Mouse (Mus musculus): ENCODE measurements around the gene Zdhhc17. TPM values are rescaled to one million over a fixed set of nuclear protein-coding genes. Genes with fewer than 3 reads are reported as not detected.

The Zdhhc17 gene
- polyA plus RNA-seq (2015; fragmentation: Nextera tagmentation; extraction: Ambion mirVana) = 32.9 and 33.5 TPM in 2 replicates

- Histone ChIP-seq H3K27me3 (no peaks in the 10 kb centered on the region), H3K36me3 (no peaks in the 10 kb centered on the region), H3K4me1 (peaks cover 15% of the 10 kb centered on the region), H3K9me3 (no peaks in the 10 kb centered on the region), H3K4me3 (peak within 1 kb of the TSS; percentile 82), H3K9ac (peak within 1 kb of the TSS; percentile 98), H3K27ac (peak within 1 kb of the TSS; percentile 99), H3K4me2 (replicated peaks) (peak within 1 kb of the TSS; percentile 86)
- under 1% methylated on average over 92 of the region's 112 CpGs for WGBS
- peak; percentile 92 for ATAC-seq (ENCODE audit: low FRiP score, low read depth)
These were observed at the start of gene Zdhhc17 for GRCm38 (mm10) chr10:111009641-111010479. TSS of gene Zdhhc17 (minus strand) at chr10:111010140.

- peak; percentile 45; the same call in 1 of the 2 replicates for ATAC-seq (ENCODE audit: low FRiP score, low read depth)
- Histone ChIP-seq H3K4me2 (replicated peaks) (no peak overlapping the region), H3K27me3 (no peaks in the 10 kb centered on the region), H3K9ac (no peak overlapping the region), H3K4me3 (no peak overlapping the region), H3K27ac (no peak overlapping the region), H3K9me3 (no peaks in the 10 kb centered on the region), H3K36me3 (no peaks in the 10 kb centered on the region), H3K4me1 (no peaks in the 10 kb centered on the region)
- WGBS = 39% methylated on average over 4 of the region's 4 CpGs
These were observed 45.8 kb upstream of the Zdhhc17 start for GRCm38 (mm10) chr10:111055770-111056169.

- H3K9ac ChIP-seq = no peak overlapping the region
- H3K4me2 ChIP-seq (replicated peaks) = no peak overlapping the region
- no peaks in the 10 kb centered on the region for H3K4me1 ChIP-seq
- H3K36me3 ChIP-seq = no peaks in the 10 kb centered on the region
- WGBS = 69% methylated on average over 3 of the region's 3 CpGs
- H3K4me3 ChIP-seq = no peak overlapping the region
- no peaks in the 10 kb centered on the region for H3K9me3 ChIP-seq
- no peak overlapping the region for H3K27ac ChIP-seq
- H3K27me3 ChIP-seq = no peaks in the 10 kb centered on the region
- no peak for ATAC-seq (ENCODE audit: low FRiP score, low read depth)
These were observed 41.7 kb upstream of the Zdhhc17 start for GRCm38 (mm10) chr10:111051606-111052005.

GRCm38 (mm10) chr10:111050511-111050910 lies 40.6 kb upstream of the Zdhhc17 start:
- Histone ChIP-seq H3K36me3 (no peaks in the 10 kb centered on the region), H3K9me3 (no peaks in the 10 kb centered on the region), H3K4me2 (replicated peaks) (no peak overlapping the region), H3K9ac (no peak overlapping the region), H3K4me3 (no peak overlapping the region), H3K27me3 (no peaks in the 10 kb centered on the region), H3K4me1 (no peaks in the 10 kb centered on the region), H3K27ac (no peak overlapping the region)
- no peak for ATAC-seq (ENCODE audit: low FRiP score, low read depth)
- 77% methylated on average over 4 of the region's 4 CpGs for WGBS

- Histone ChIP-seq H3K9me3 (no peaks in the 10 kb centered on the region), H3K36me3 (no peaks in the 10 kb centered on the region), H3K4me2 (replicated peaks) (no peak overlapping the region), H3K4me3 (no peak overlapping the region), H3K4me1 (no peaks in the 10 kb centered on the region), H3K27ac (no peak overlapping the region), H3K27me3 (no peaks in the 10 kb centered on the region), H3K9ac (no peak overlapping the region)
- WGBS = 78% methylated on average over 3 of the region's 3 CpGs
- no peak for ATAC-seq (ENCODE audit: low FRiP score, low read depth)
These were observed 40.1 kb upstream of the Zdhhc17 start for GRCm38 (mm10) chr10:111050061-111050460.

GRCm38 (mm10) chr10:111047895-111048294 lies 38.0 kb upstream of the Zdhhc17 start:
- WGBS = 86% methylated on average over 7 of the region's 7 CpGs
- H3K4me3 ChIP-seq = no peak overlapping the region

GRCm38 (mm10) chr10:111040078-111040656 lies 30.2 kb upstream of the Zdhhc17 start:
- WGBS = 78% methylated on average over 7 of the region's 7 CpGs
- no peaks in the 10 kb centered on the region for H3K36me3 ChIP-seq
- H3K9ac ChIP-seq = no peak overlapping the region
- no peaks in the 10 kb centered on the region for H3K27me3 ChIP-seq
- no peaks in the 10 kb centered on the region for H3K4me1 ChIP-seq
- ATAC-seq (ENCODE audit: low FRiP score, low read depth) = no peak
- H3K9me3 ChIP-seq = peaks cover 11% of the 10 kb centered on the region
- no peak overlapping the region for H3K27ac ChIP-seq
- H3K4me2 ChIP-seq (replicated peaks) = no peak overlapping the region
- H3K4me3 ChIP-seq = no peak overlapping the region

More at GRCm38 (mm10) chr10:111047895-111048294, 38.0 kb upstream of the Zdhhc17 start:
- no peaks in the 10 kb centered on the region for H3K27me3 ChIP-seq
- H3K4me1 ChIP-seq = no peaks in the 10 kb centered on the region
- ATAC-seq (ENCODE audit: low FRiP score, low read depth) = no peak
- H3K9ac ChIP-seq = no peak overlapping the region
- H3K36me3 ChIP-seq = no peaks in the 10 kb centered on the region
- peaks cover 11% of the 10 kb centered on the region for H3K9me3 ChIP-seq
- no peak overlapping the region for H3K4me2 ChIP-seq (replicated peaks)
- no peak overlapping the region for H3K27ac ChIP-seq

- Histone ChIP-seq H3K9me3 (no peaks in the 10 kb centered on the region), H3K4me1 (no peaks in the 10 kb centered on the region), H3K4me2 (replicated peaks) (no peak overlapping the region), H3K36me3 (no peaks in the 10 kb centered on the region), H3K27me3 (no peaks in the 10 kb centered on the region), H3K9ac (no peak overlapping the region), H3K4me3 (no peak overlapping the region), H3K27ac (no peak overlapping the region)
- no peak for ATAC-seq (ENCODE audit: low FRiP score, low read depth)
- 72% methylated on average over 1 of the region's 1 CpGs for WGBS
These were observed 26.9 kb upstream of the Zdhhc17 start for GRCm38 (mm10) chr10:111036851-111037250.

- Histone ChIP-seq H3K9me3 (no peaks in the 10 kb centered on the region), H3K9ac (no peak overlapping the region), H3K27ac (no peak overlapping the region), H3K4me2 (replicated peaks) (no peak overlapping the region), H3K4me3 (no peak overlapping the region), H3K4me1 (peaks cover 6% of the 10 kb centered on the region), H3K36me3 (no peaks in the 10 kb centered on the region), H3K27me3 (no peaks in the 10 kb centered on the region)
- WGBS = 77% methylated on average over 1 of the region's 1 CpGs
- no peak for ATAC-seq (ENCODE audit: low FRiP score, low read depth)
These were observed 25.2 kb upstream of the Zdhhc17 start for GRCm38 (mm10) chr10:111035134-111035533.

- Histone ChIP-seq H3K9me3 (no peaks in the 10 kb centered on the region), H3K4me1 (peaks cover 6% of the 10 kb centered on the region), H3K27me3 (no peaks in the 10 kb centered on the region), H3K4me2 (replicated peaks) (peak overlapping the region; percentile 61), H3K27ac (no peak overlapping the region; the same call in 1 of the 2 replicates), H3K9ac (no peak overlapping the region), H3K36me3 (no peaks in the 10 kb centered on the region), H3K4me3 (peak overlapping the region; percentile 33)
- peak; percentile 64 for ATAC-seq (ENCODE audit: low FRiP score, low read depth)
- whole genome bisulfite sequencing = 31% methylated on average over 20 of the region's 20 CpGs
These were observed 21.8 kb upstream of the Zdhhc17 start for GRCm38 (mm10) chr10:111031511-111032365.

GRCm38 (mm10) chr10:111030845-111031244 lies 20.9 kb upstream of the Zdhhc17 start:
- no peaks in the 10 kb centered on the region for H3K9me3 ChIP-seq
- no peak; the same call in 1 of the 2 replicates for ATAC-seq (ENCODE audit: low FRiP score, low read depth)

GRCm38 (mm10) chr10:111026106-111026505 lies 16.2 kb upstream of the Zdhhc17 start:
- 81% methylated on average over 6 of the region's 6 CpGs for WGBS

More at GRCm38 (mm10) chr10:111030845-111031244, 20.9 kb upstream of the Zdhhc17 start:
- Histone ChIP-seq H3K9ac (no peak overlapping the region), H3K36me3 (no peaks in the 10 kb centered on the region), H3K27me3 (no peaks in the 10 kb centered on the region), H3K27ac (no peak overlapping the region), H3K4me3 (no peak overlapping the region), H3K4me2 (replicated peaks) (no peak overlapping the region), H3K4me1 (peaks cover 6% of the 10 kb centered on the region)
- 83% methylated on average over 2 of the region's 2 CpGs for WGBS

More at GRCm38 (mm10) chr10:111026106-111026505, 16.2 kb upstream of the Zdhhc17 start:
- Histone ChIP-seq H3K9me3 (no peaks in the 10 kb centered on the region), H3K4me3 (no peak overlapping the region), H3K27ac (no peak overlapping the region), H3K27me3 (no peaks in the 10 kb centered on the region), H3K4me1 (no peaks in the 10 kb centered on the region; the same call in 1 of the 2 replicates), H3K9ac (no peak overlapping the region), H3K36me3 (no peaks in the 10 kb centered on the region), H3K4me2 (replicated peaks) (no peak overlapping the region)
- no peak for ATAC-seq (ENCODE audit: low FRiP score, low read depth)

Measured in limb, embryonic 13.5 days (tissue).